Mouse (Mus musculus): ENCODE measurements around the gene Polk.

DNA sequence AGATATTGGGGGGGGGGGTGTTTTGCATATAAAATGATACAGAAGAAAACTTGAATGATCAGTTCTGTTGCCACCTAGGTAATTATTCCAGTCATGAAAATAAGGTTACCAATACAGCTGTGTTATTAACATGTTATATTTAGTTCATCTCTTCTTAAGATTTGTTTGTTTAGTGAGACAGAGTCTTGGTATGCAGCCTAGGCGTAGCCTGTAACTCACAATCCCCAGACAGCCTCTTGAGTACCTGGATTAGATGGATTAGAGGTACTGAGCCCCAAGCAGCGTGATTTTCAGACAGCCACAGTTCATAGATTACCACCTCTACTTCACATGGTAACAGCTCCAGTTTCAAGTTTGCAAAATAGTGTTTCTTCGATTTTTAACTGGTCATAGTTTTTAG lies 4.3 kb downstream of the Polk start:
- TF ChIP-seq CTCF (IDR thresholded peaks at IDR 0.05; ENCODE audit: extremely low read depth, insufficient read length, insufficient replicate concordance, low read depth, low read length) = no peak
- no peak for TF ChIP-seq POLR2A (IDR thresholded peaks at IDR 0.05; ENCODE audit: low read depth, low read length)

Data from small intestine, adult 2 months (tissue).